Mouse (Mus musculus) MEL (cell line): ENCODE measurements at regions not wholly inside any gene's neighbourhood (a gene's known extent, or its start where the extent isn't known, plus 50 kb on each side); places are given as distances from the start of the nearest gene placed in this dataset.
A peak's percentile ranks its signal among the peaks of the same experiment; 100 is the strongest.

Source experiments
- DNase-seq: peaks from one replicate; pipeline ENCODE4 v3.0.0; 2011; ENCODE audit warnings: low read depth, low spot score
- H3K27ac ChIP-seq: 2 replicates; pipeline ENCODE4 v1.5.1; 2012; ENCODE audit warnings: low read depth, mild to moderate bottlenecking, control low read depth, low read length, moderate library complexity; ENCODE audit not compliant: control insufficient read depth
- H3K27me3 ChIP-seq, 2 experiments: fragments of 150-350 bp in 1 of 2; sonication (generic) in 1 of 2; 2 replicates each; pipeline ENCODE4 v1.6.1; 2012; ENCODE audit warnings: low read length in 2 of 2, mild to moderate bottlenecking in 2 of 2, improper control_type of control experiment in 1 of 2, moderate library complexity in 1 of 2; ENCODE audit not compliant: insufficient read depth in 2 of 2, control insufficient read depth in 1 of 2
- H3K36me3 ChIP-seq, 2 experiments: 2 replicates each; pipeline ENCODE4 v1.6.1; 2012 to 2014; ENCODE audit warnings: low read length in 2 of 2, improper control_type of control experiment in 1 of 2, inconsistent platforms in 1 of 2, mild to moderate bottlenecking in 1 of 2; ENCODE audit not compliant: insufficient read depth in 2 of 2, control insufficient read depth in 1 of 2
- H3K4me1 ChIP-seq, 2 experiments: fragments of 150-350 bp in 1 of 2; sonication (generic) in 1 of 2; 2 replicates each; pipeline ENCODE4 v1.6.1; 2012; ENCODE audit warnings: low read length in 2 of 2, improper control_type of control experiment in 1 of 2, mild to moderate bottlenecking in 1 of 2; ENCODE audit not compliant: insufficient read depth in 2 of 2, control insufficient read depth in 1 of 2
- H3K4me3 ChIP-seq, 2 experiments: fragments of 150-350 bp in 1 of 2; sonication (generic) in 1 of 2; 2 replicates each; pipeline ENCODE4 v1.5.1; 2012; ENCODE audit warnings: low read depth in 2 of 2, low read length in 2 of 2, mild to moderate bottlenecking in 2 of 2, moderate library complexity in 2 of 2, control low read depth in 1 of 2, improper control_type of control experiment in 1 of 2; ENCODE audit not compliant: control insufficient read depth in 1 of 2, insufficient read depth in 1 of 2
- H3K79me2 ChIP-seq: 2 replicates; pipeline ENCODE4 v1.6.1; 2012; ENCODE audit warnings: mild to moderate bottlenecking, low read length, moderate library complexity; ENCODE audit not compliant: control insufficient read depth, poor library complexity, insufficient read depth
- H3K9ac ChIP-seq: 2 replicates; pipeline ENCODE4 v1.6.1; 2012; ENCODE audit warnings: low read depth, mild to moderate bottlenecking, control low read depth, low read length, moderate library complexity; ENCODE audit not compliant: control insufficient read depth, poor library complexity, severe bottlenecking
- H3K9me3 ChIP-seq: fragments of 150-350 bp; sonication (generic); replicated peaks from 2 replicates; pipeline ENCODE4 v1.6.1; 2012; ENCODE audit warnings: mild to moderate bottlenecking, low read length, improper control_type of control experiment, moderate library complexity; ENCODE audit not compliant: insufficient read depth
- BHLHE40 ChIP-seq: IDR thresholded peaks from 2 replicates; pipeline ENCODE4 v1.6.1; 2012; ENCODE audit warnings: low read depth, mild to moderate bottlenecking, inconsistent platforms, low read length, improper control_type of control experiment, borderline replicate concordance
- CHD2 ChIP-seq: IDR thresholded peaks from 2 replicates; pipeline ENCODE4 v1.6.1; 2011; ENCODE audit warnings: low read length, improper control_type of control experiment
- E2F4 ChIP-seq: IDR thresholded peaks from 2 replicates; pipeline ENCODE4 v1.6.1; 2011; ENCODE audit warnings: low read depth, low read length, improper control_type of control experiment, borderline replicate concordance
- ELF1 ChIP-seq: IDR thresholded peaks from 2 replicates; pipeline ENCODE4 v1.6.1; 2014; ENCODE audit warnings: low read depth, mild to moderate bottlenecking, inconsistent platforms, low read length, improper control_type of control experiment, moderate library complexity
- EP300 ChIP-seq, 2 experiments: IDR thresholded peaks; 2 replicates each; pipeline ENCODE4 v1.6.1; 2011; ENCODE audit warnings: improper control_type of control experiment in 2 of 2, low read length in 2 of 2, low read depth in 1 of 2, mild to moderate bottlenecking in 1 of 2
- ETS1 ChIP-seq: IDR thresholded peaks from 2 replicates; pipeline ENCODE4 v1.6.1; 2012; ENCODE audit warnings: low read depth, mild to moderate bottlenecking, inconsistent platforms, low read length, improper control_type of control experiment, moderate library complexity
- GATA1 ChIP-seq: IDR thresholded peaks from 2 replicates; pipeline ENCODE4 v1.6.1; 2011; ENCODE audit warnings: low read depth, low read length, improper control_type of control experiment
- JUND ChIP-seq: IDR thresholded peaks from 2 replicates; pipeline ENCODE4 v1.6.1; 2011; ENCODE audit warnings: low read depth, mild to moderate bottlenecking, improper control_type of control experiment, low read length
- MAFK ChIP-seq: IDR thresholded peaks from 2 replicates; pipeline ENCODE4 v1.6.1; 2011; ENCODE audit warnings: low read depth, mild to moderate bottlenecking, low read length, improper control_type of control experiment, borderline replicate concordance
- MAX ChIP-seq: IDR thresholded peaks from 2 replicates; pipeline ENCODE4 v1.6.1; 2011; ENCODE audit warnings: low read length, improper control_type of control experiment
- MEF2A ChIP-seq: IDR thresholded peaks from 2 replicates; pipeline ENCODE4 v1.6.1; 2014; ENCODE audit warnings: low read depth, mild to moderate bottlenecking, inconsistent platforms, low read length, improper control_type of control experiment; ENCODE audit not compliant: poor library complexity, insufficient replicate concordance, severe bottlenecking; ENCODE audit errors: extremely low read depth
- MYB ChIP-seq: IDR thresholded peaks from 2 replicates; pipeline ENCODE4 v1.6.1; 2011; ENCODE audit warnings: mild to moderate bottlenecking, low read depth, low read length, improper control_type of control experiment
- MYC ChIP-seq: IDR thresholded peaks from 2 replicates; pipeline ENCODE4 v1.6.1; 2011; ENCODE audit warnings: low read depth, mild to moderate bottlenecking, low read length, improper control_type of control experiment, moderate library complexity
- NRF1 ChIP-seq: IDR thresholded peaks from 2 replicates; pipeline ENCODE4 v1.6.1; 2014; ENCODE audit warnings: low read depth, mild to moderate bottlenecking, inconsistent platforms, low read length, improper control_type of control experiment, moderate library complexity; ENCODE audit not compliant: poor library complexity, insufficient read depth, severe bottlenecking
- POLR2A ChIP-seq, 2 experiments: IDR thresholded peaks; 2 replicates each; pipeline ENCODE4 v1.6.1; 2011 to 2012; ENCODE audit warnings: low read length in 2 of 2, mild to moderate bottlenecking in 2 of 2, control low read depth in 1 of 2, improper control_type of control experiment in 1 of 2, low read depth in 1 of 2, moderate library complexity in 1 of 2; ENCODE audit not compliant: control insufficient read depth in 1 of 2, insufficient read depth in 1 of 2, poor library complexity in 1 of 2
- POLR2AphosphoS5 ChIP-seq: IDR thresholded peaks from 2 replicates; pipeline ENCODE4 v1.6.1; 2012; ENCODE audit warnings: low read depth, borderline replicate concordance, mild to moderate bottlenecking, inconsistent platforms, low read length, moderate library complexity, mixed read lengths
- RCOR1 ChIP-seq: IDR thresholded peaks from 2 replicates; pipeline ENCODE4 v1.6.1; 2012; ENCODE audit warnings: low read depth, mild to moderate bottlenecking, inconsistent platforms, low read length, improper control_type of control experiment
- SMC3 ChIP-seq: IDR thresholded peaks from 2 replicates; pipeline ENCODE4 v1.6.1; 2011; ENCODE audit warnings: low read depth, low read length, improper control_type of control experiment
- TBP ChIP-seq: IDR thresholded peaks from 2 replicates; pipeline ENCODE4 v1.8.0; 2011; ENCODE audit warnings: low read depth, low read length, improper control_type of control experiment
- UBTF ChIP-seq: IDR thresholded peaks from 2 replicates; pipeline ENCODE4 v1.6.1; 2012; ENCODE audit warnings: low read depth, mild to moderate bottlenecking, inconsistent platforms, low read length, improper control_type of control experiment, moderate library complexity, borderline replicate concordance; ENCODE audit not compliant: insufficient read depth
- USF2 ChIP-seq, 2 experiments: IDR thresholded peaks; 2 replicates each; pipeline ENCODE4 v1.6.1; 2011 to 2012; ENCODE audit warnings: improper control_type of control experiment in 2 of 2, low read length in 2 of 2, borderline replicate concordance in 1 of 2, inconsistent platforms in 1 of 2, low read depth in 1 of 2, mild to moderate bottlenecking in 1 of 2; ENCODE audit not compliant: insufficient read depth in 1 of 2
- ZC3H11A ChIP-seq: IDR thresholded peaks from 2 replicates; pipeline ENCODE4 v1.6.1; 2012; ENCODE audit warnings: low read depth, mild to moderate bottlenecking, inconsistent platforms, low read length, improper control_type of control experiment
- ZKSCAN1 ChIP-seq: IDR thresholded peaks from 2 replicates; pipeline ENCODE4 v1.6.1; 2012; ENCODE audit warnings: low read depth, mild to moderate bottlenecking, inconsistent platforms, low read length, improper control_type of control experiment, moderate library complexity
- ZMIZ1 ChIP-seq: IDR thresholded peaks from 2 replicates; pipeline ENCODE4 v1.6.1; 2012; ENCODE audit warnings: low read depth, mild to moderate bottlenecking, inconsistent platforms, low read length, improper control_type of control experiment, moderate library complexity
- ZNF384 ChIP-seq: IDR thresholded peaks from 2 replicates; pipeline ENCODE4 v1.6.1; 2012; ENCODE audit warnings: low read depth, mild to moderate bottlenecking, inconsistent platforms, low read length, improper control_type of control experiment

DNA sequence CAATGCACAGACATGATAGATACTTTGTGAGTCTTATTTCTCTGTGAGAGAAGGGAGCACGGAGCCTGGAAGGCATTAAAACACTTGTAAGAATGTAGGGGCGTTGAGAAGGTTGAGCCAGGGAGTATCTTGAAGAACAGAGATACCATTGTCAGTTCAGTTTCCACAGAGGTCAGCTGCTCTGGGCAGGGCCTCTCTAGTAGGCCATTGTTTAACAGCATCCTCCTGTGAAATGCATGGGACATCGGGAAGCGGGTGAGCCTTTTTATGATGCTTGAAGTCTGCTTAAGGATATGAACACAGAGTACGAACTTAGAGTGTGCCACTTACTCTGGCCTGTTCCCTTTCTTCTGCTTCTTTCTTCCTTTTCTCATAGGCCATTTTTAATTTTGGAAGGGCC is 169.7 kb upstream of the Sox14 start:
- Histone ChIP-seq H3K27ac (no peak overlapping the region), H3K4me3 (no peak overlapping the region), H3K36me3 (no peaks in the 10 kb centered on the region), H3K79me2 (no peaks in the 10 kb centered on the region), H3K9me3 (no peaks in the 10 kb centered on the region), H3K27me3 (no peaks in the 10 kb centered on the region), H3K9ac (no peak overlapping the region), H3K4me1 (no peaks in the 10 kb centered on the region)
- TF ChIP-seq JUND (no peak), MEF2A (no peak), POLR2AphosphoS5 (no peak), BHLHE40 (no peak), ETS1 (no peak), GATA1 (no peak), ZC3H11A (no peak), MYB (no peak)
- no peak for DNase-seq

- no peak for DNase-seq
These were observed 165.8 kb upstream of the Sox14 start for GRCm38 (mm10) chr9:100041776-100042175.

DNA sequence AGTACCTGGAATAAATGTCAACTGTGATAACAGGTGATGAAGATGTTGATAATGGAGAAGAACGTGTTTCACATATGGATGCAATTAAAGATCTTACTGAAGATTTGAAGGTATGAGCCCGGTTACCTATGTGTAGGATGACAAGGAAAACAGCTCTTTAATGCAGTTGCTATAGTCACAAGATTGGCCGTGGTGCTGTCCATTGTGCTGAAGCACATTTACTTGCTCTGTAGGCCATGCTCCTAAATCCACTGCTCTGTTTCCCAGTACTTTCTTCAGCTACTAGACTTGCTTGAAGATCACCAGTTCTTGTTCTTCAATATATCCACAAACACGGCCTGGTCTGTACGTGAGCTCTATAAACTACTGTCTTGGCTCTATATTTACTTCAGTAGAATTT is 147.7 kb upstream of the Sox14 start:
- Histone ChIP-seq H3K79me2 (no peaks in the 10 kb centered on the region), H3K9me3 (no peaks in the 10 kb centered on the region), H3K4me1 (no peaks in the 10 kb centered on the region), H3K4me3 (no peak overlapping the region), H3K27me3 (no peaks in the 10 kb centered on the region), H3K9ac (no peak overlapping the region), H3K36me3 (no peaks in the 10 kb centered on the region), H3K27ac (no peak overlapping the region)
- no peak for TF ChIP-seq MYC
- no peak for TF ChIP-seq ZKSCAN1
- TF ChIP-seq TBP: no peak
- TF ChIP-seq NRF1: no peak
- TF ChIP-seq MAX: no peak
- TF ChIP-seq UBTF: no peak
- TF ChIP-seq POLR2A (IDR thresholded peaks at IDR 0.05; ENCODE audit: control insufficient read depth in 1 of 2, insufficient read depth in 1 of 2, low read depth in 1 of 2, low read length in 2 of 2, poor library complexity in 1 of 2): no peak
- no peak for TF ChIP-seq CHD2
- DNase-seq: peak; percentile 47

More at GRCm38 (mm10) chr9:100041776-100042175, 165.8 kb upstream of the Sox14 start:
- Histone ChIP-seq H3K4me3 (no peak overlapping the region), H3K9me3 (no peaks in the 10 kb centered on the region), H3K27me3 (no peaks in the 10 kb centered on the region), H3K9ac (no peak overlapping the region), H3K4me1 (no peaks in the 10 kb centered on the region), H3K79me2 (no peaks in the 10 kb centered on the region), H3K36me3 (no peaks in the 10 kb centered on the region), H3K27ac (no peak overlapping the region)
- no peak for TF ChIP-seq ZKSCAN1
- no peak for TF ChIP-seq ZMIZ1
- no peak for TF ChIP-seq UBTF
- no peak for TF ChIP-seq MAX
- TF ChIP-seq RCOR1: no peak
- no peak for TF ChIP-seq MAFK
- TF ChIP-seq ZNF384: no peak
- no peak for TF ChIP-seq E2F4
- no peak for TF ChIP-seq CHD2
- TF ChIP-seq SMC3: no peak
- no peak for TF ChIP-seq ELF1
- TF ChIP-seq EP300 (IDR thresholded peaks at IDR 0.05; ENCODE audit: low read depth in 1 of 2, low read length in 2 of 2): no peak
- TF ChIP-seq MYC: no peak
- TF ChIP-seq NRF1: no peak
- no peak for TF ChIP-seq TBP
- TF ChIP-seq USF2 (IDR thresholded peaks at IDR 0.05; ENCODE audit: borderline replicate concordance in 1 of 2, insufficient read depth in 1 of 2, low read depth in 1 of 2, low read length in 2 of 2): no peak
- no peak for TF ChIP-seq ZC3H11A
